Mouse (Mus musculus) hindbrain, embryonic 13.5 days (tissue): Measurements from ENCODE around the gene Cntn5. TPM values are rescaled to one million over a fixed set of nuclear protein-coding genes. Genes with fewer than 3 reads are reported as not detected.

Source experiments
- ATAC-seq: fragments of 200-750 bp; cut with Nextera tagmentation; 2 replicates; pipeline ENCODE4 v1.8.0; 2017; ENCODE audit warnings: moderate TSS enrichment; ENCODE audit not compliant: low FRiP score
- H3K27ac ChIP-seq: fragments of 300-500 bp; sonication (generic); 2 replicates; pipeline ENCODE4 v1.5.1; 2015; ENCODE audit warnings: inconsistent platforms, mild to moderate bottlenecking, moderate library complexity
- H3K27me3 ChIP-seq: fragments of 300-500 bp; sonication (generic); 2 replicates; pipeline ENCODE4 v1.6.1; 2015; ENCODE audit warnings: mild to moderate bottlenecking, inconsistent platforms
- H3K36me3 ChIP-seq: fragments of 300-500 bp; sonication (generic); 2 replicates; pipeline ENCODE4 v1.6.1; 2015; ENCODE audit warnings: mild to moderate bottlenecking, inconsistent platforms
- H3K4me1 ChIP-seq: fragments of 300-500 bp; sonication (generic); replicated peaks from 2 replicates; pipeline ENCODE4 v1.6.1; 2015; ENCODE audit warnings: inconsistent platforms
- H3K4me2 ChIP-seq: fragments of 300-500 bp; sonication (generic); 2 replicates; pipeline ENCODE4 v1.6.1; 2015; ENCODE audit warnings: inconsistent platforms, mild to moderate bottlenecking, moderate library complexity
- H3K4me3 ChIP-seq: fragments of 300-500 bp; sonication (generic); 2 replicates; pipeline ENCODE4 v1.5.1; 2015; ENCODE audit warnings: mild to moderate bottlenecking, inconsistent platforms
- H3K9ac ChIP-seq: fragments of 300-500 bp; sonication (generic); 2 replicates; pipeline ENCODE4 v1.6.1; 2015; ENCODE audit warnings: mild to moderate bottlenecking, inconsistent platforms
- H3K9me3 ChIP-seq: fragments of 300-500 bp; sonication (generic); 2 replicates; pipeline ENCODE4 v1.6.1; 2016; ENCODE audit warnings: inconsistent platforms
- WGBS: fragments of 180-500 bp; shearing (Covaris S2); methylation state at CpG from one replicate; pipeline ENCODE4 v1.1.7; 2015; 5-methylcytosine and 5-hydroxymethylcytosine counted together
- polyA plus RNA-seq: library from polyadenylated mRNA; unstranded; fragments of >200 nt; fragmentation: Nextera tagmentation; extraction: Ambion mirVana; gene quantifications from 2 replicates; pipeline ENCODE4 v1.2.1, GENCODE M21; 2015

Cntn5 gene
- polyA plus RNA-seq, 1 experiment from 2014 or later: 14.7 TPM

DNA sequence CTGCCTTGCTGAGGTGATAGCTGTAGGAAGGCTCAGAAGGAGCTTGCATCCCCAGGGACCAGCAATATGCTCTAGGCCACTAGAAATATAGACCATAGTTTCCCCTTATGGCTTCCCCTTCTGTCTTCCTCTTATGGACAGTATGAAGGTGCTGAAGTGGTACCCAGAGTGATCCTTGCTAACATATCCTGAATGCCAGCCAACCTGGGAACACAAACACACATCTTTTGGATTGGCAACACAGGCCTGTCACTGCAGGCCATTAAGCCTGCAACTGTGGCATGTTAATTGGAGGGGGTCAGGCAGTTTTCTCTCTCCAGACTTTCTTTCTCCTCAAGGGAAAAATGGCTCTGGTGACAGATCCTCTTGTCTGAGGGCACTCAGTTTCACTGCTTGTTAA lies 828.3 kb downstream of the Cntn5 start:
- 0 out of 2 replicates have a peak, but pooled peaks cover 3% of the 10 kb centered on the region for H3K4me1 ChIP-seq
- H3K27ac ChIP-seq: no peak overlapping the region
- H3K4me2 ChIP-seq: no peak overlapping the region
- H3K9me3 ChIP-seq: no peaks in the 10 kb centered on the region
- no peaks in the 10 kb centered on the region for H3K27me3 ChIP-seq
- H3K9ac ChIP-seq: no peak overlapping the region
- H3K4me3 ChIP-seq: no peak overlapping the region
- no peak for ATAC-seq
- no peaks in the 10 kb centered on the region for H3K36me3 ChIP-seq

- Histone ChIP-seq H3K4me2 (no peak overlapping the region), H3K4me3 (no peak overlapping the region), H3K27ac (no peak overlapping the region), H3K4me1 (0 out of 2 replicates have a peak, but pooled peaks cover 3% of the 10 kb centered on the region), H3K36me3 (no peaks in the 10 kb centered on the region), H3K27me3 (no peaks in the 10 kb centered on the region), H3K9ac (no peak overlapping the region), H3K9me3 (no peaks in the 10 kb centered on the region)
- ATAC-seq: no peak
- WGBS: 54% methylated on average over 4 of the region's 4 CpGs
Measured at GRCm38 (mm10) chr9:10073401-10073800, 831.2 kb downstream of the Cntn5 start.

GRCm38 (mm10) chr9:10072860-10073259 lies 831.7 kb downstream of the Cntn5 start:
- no peak for ATAC-seq
- Histone ChIP-seq H3K27me3 (no peaks in the 10 kb centered on the region), H3K4me2 (no peak overlapping the region), H3K4me3 (no peak overlapping the region), H3K36me3 (no peaks in the 10 kb centered on the region), H3K27ac (no peak overlapping the region), H3K9ac (no peak overlapping the region), H3K9me3 (no peaks in the 10 kb centered on the region), H3K4me1 (0 out of 2 replicates have a peak, but pooled peaks cover 3% of the 10 kb centered on the region)
- WGBS: 57% methylated on average over 5 of the region's 5 CpGs

- no peak for ATAC-seq
- Histone ChIP-seq H3K4me1 (0 out of 2 replicates have a peak, but pooled peaks cover 3% of the 10 kb centered on the region), H3K4me2 (no peak overlapping the region), H3K27ac (no peak overlapping the region), H3K9ac (no peak overlapping the region), H3K27me3 (no peaks in the 10 kb centered on the region), H3K36me3 (no peaks in the 10 kb centered on the region), H3K4me3 (no peak overlapping the region), H3K9me3 (no peaks in the 10 kb centered on the region)
- WGBS: 89% methylated on average over 2 of the region's 2 CpGs
Measured at GRCm38 (mm10) chr9:10071271-10071670, 833.3 kb downstream of the Cntn5 start.

DNA sequence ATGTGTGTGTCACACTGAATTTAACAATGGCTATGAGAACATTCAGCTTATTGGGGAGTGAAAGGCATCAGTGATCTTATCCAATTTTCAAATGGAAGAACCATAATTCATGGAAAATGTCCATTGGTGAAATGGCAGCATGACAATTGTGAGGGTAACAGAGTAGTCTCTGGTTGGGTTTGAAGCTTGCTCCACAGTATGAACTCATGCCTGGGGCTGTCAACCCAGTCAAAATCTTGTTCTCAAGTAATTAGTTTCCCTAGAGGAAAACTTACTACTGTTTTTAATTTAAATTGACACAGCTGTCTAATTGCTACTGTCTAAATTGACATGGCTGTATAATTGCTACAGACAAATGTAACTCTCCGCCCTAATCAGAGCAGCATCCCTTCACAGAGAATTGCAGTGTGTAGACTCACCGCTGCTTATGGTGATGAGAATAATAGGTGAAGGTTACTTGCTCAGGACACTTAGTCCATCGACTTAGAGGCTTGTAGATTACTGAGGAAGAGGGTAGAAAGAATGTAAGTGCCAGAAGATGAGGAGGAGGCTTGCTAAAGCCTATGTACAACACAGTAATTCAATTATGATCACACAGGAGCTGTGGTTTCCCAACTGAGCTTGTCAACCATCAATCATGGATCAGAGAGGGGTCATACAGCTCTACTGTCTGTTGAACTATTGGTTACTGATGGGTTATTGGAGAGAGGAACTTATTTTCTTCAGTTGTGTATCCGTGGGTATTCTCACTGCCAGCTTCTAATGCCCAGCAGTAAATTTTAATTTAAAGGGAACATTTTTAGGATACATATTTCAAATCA lies 859.4 kb downstream of the Cntn5 start:
- WGBS: 71% methylated on average over 4 of the region's 4 CpGs
- H3K4me2 ChIP-seq: no peak overlapping the region
- no peaks in the 10 kb centered on the region for H3K27me3 ChIP-seq
- H3K36me3 ChIP-seq: no peaks in the 10 kb centered on the region
- H3K27ac ChIP-seq: no peak overlapping the region
- H3K9ac ChIP-seq: no peak overlapping the region
- no peaks in the 10 kb centered on the region for H3K9me3 ChIP-seq
- H3K4me3 ChIP-seq: no peak overlapping the region
- no peaks in the 10 kb centered on the region for H3K4me1 ChIP-seq
- ATAC-seq: peak; percentile 86

DNA sequence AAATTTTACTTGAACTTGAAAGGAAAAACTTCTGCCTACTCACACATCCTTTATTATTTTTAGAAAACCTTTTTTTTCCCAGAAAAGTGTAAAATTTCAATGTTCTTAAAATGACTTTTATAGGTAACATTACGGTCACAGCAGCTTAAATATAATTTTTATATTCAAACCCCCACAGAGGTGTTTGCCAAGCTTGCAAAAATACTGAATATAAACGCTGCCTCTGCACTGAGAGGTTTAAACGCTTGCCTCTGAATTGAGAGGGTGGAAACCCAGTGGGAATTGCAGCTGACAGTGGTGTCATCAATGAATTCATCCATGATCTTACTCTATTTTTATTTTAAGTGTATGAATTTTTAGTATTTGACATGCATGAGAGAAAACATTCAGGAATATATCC lies 861.6 kb downstream of the Cntn5 start:
- 65% methylated on average over 3 of the region's 3 CpGs for WGBS
- no peak overlapping the region for H3K4me2 ChIP-seq
- no peak overlapping the region for H3K27ac ChIP-seq
- H3K9ac ChIP-seq: no peak overlapping the region
- no peak for ATAC-seq
- H3K36me3 ChIP-seq: no peaks in the 10 kb centered on the region
- no peaks in the 10 kb centered on the region for H3K27me3 ChIP-seq
- no peak overlapping the region for H3K4me3 ChIP-seq
- H3K4me1 ChIP-seq: no peaks in the 10 kb centered on the region
- H3K9me3 ChIP-seq: no peaks in the 10 kb centered on the region

GRCm38 (mm10) chr9:10015129-10015528 lies 889.4 kb downstream of the Cntn5 start:
- Histone ChIP-seq H3K4me3 (no peak overlapping the region), H3K36me3 (no peaks in the 10 kb centered on the region), H3K27me3 (no peaks in the 10 kb centered on the region), H3K27ac (no peak overlapping the region), H3K4me2 (no peak overlapping the region), H3K4me1 (no peaks in the 10 kb centered on the region), H3K9me3 (no peaks in the 10 kb centered on the region), H3K9ac (no peak overlapping the region)
- 62% methylated on average over 3 of the region's 3 CpGs for WGBS
- no peak for ATAC-seq

DNA sequence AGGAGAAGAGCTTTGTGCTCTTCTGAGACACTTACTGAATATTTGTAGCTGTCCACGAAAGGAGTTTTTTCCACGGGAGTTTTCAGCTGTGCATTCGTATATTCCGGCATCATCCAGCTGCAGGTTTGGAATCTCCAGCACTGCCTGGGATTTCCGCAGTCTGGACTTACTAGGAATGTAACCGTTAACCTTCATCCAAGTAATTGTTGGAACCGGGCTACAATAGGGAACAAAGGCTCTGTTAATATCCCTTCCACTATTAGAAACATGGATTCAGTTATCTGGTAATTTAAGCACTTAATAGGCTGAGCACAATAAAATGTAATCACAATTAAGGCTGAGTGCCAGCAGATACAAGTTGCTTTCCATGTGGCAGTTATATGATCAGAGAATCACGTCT lies 920.5 kb downstream of the Cntn5 start:
- Histone ChIP-seq H3K4me3 (no peak overlapping the region), H3K9ac (no peak overlapping the region), H3K27ac (no peak overlapping the region), H3K36me3 (no peaks in the 10 kb centered on the region), H3K9me3 (no peaks in the 10 kb centered on the region), H3K27me3 (no peaks in the 10 kb centered on the region), H3K4me2 (no peak overlapping the region), H3K4me1 (no peaks in the 10 kb centered on the region)
- ATAC-seq: no peak
- 82% methylated on average over 8 of the region's 8 CpGs for WGBS

- H3K27me3 ChIP-seq: no peaks in the 10 kb centered on the region
- no peaks in the 10 kb centered on the region for H3K4me1 ChIP-seq
- 70% methylated on average over 2 of the region's 2 CpGs for WGBS
- no peak overlapping the region for H3K4me3 ChIP-seq
- no peaks in the 10 kb centered on the region for H3K9me3 ChIP-seq
- H3K4me2 ChIP-seq: no peak overlapping the region
- no peaks in the 10 kb centered on the region for H3K36me3 ChIP-seq
- ATAC-seq: no peak
- no peak overlapping the region for H3K27ac ChIP-seq
- H3K9ac ChIP-seq: no peak overlapping the region
Measured at GRCm38 (mm10) chr9:9983220-9983619, 921.4 kb downstream of the Cntn5 start.

DNA sequence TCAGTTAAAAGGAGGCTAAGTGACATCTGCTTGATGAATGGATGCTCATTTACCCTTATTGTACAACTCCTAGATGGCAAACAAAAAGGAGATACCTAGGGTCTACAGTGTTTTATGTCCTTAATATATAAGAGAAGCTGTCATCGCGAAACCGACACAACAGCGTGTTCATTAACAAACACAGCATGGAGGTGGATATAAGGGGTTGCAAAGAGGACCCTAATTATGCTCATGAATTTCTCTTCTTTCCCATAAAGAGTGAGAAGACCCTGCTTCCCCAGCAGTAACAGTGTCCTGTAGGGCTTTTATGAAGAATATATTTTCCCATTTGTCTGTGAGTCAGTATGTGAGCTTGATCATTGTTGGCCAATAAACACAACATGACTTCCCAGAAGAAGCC lies 939.2 kb downstream of the Cntn5 start:
- 88% methylated on average over 4 of the region's 4 CpGs for WGBS
- H3K4me1 ChIP-seq: no peaks in the 10 kb centered on the region
- no peaks in the 10 kb centered on the region for H3K27me3 ChIP-seq
- no peaks in the 10 kb centered on the region for H3K36me3 ChIP-seq
- no peak overlapping the region for H3K4me3 ChIP-seq
- H3K9ac ChIP-seq: no peak overlapping the region
- H3K4me2 ChIP-seq: no peak overlapping the region
- H3K9me3 ChIP-seq: no peaks in the 10 kb centered on the region
- no peak for ATAC-seq
- H3K27ac ChIP-seq: no peak overlapping the region

GRCm38 (mm10) chr9:9960610-9961172 lies 943.9 kb downstream of the Cntn5 start:
- no peaks in the 10 kb centered on the region for H3K27me3 ChIP-seq
- no peak overlapping the region for H3K27ac ChIP-seq
- no peak overlapping the region for H3K4me3 ChIP-seq
- no peak overlapping the region for H3K4me2 ChIP-seq
- no peaks in the 10 kb centered on the region for H3K4me1 ChIP-seq
- no peak overlapping the region for H3K9ac ChIP-seq
- H3K36me3 ChIP-seq: no peaks in the 10 kb centered on the region
- ATAC-seq: no peak
- no peaks in the 10 kb centered on the region for H3K9me3 ChIP-seq

DNA sequence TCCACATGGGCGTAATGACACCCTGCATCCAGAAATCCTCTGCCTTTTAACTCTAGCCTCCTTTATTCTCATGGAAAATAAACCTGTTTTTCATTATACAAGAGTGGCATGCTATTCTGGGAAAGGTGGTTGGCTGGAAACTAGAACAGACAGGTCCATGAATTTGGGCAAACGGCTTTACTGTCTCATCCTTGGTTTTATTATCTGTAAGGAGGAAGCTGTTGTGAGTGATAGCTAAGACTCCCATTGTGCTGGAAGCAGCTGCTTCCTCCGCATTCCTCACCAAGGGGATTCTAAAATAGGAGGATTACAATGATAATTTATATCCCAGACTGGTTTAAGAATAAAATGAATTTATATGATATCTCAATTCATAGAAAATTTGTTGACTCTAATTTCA lies 955.2 kb downstream of the Cntn5 start:
- no peaks in the 10 kb centered on the region for H3K27me3 ChIP-seq
- no peak overlapping the region for H3K4me2 ChIP-seq
- WGBS: 68% methylated on average over 3 of the region's 3 CpGs
- no peaks in the 10 kb centered on the region for H3K36me3 ChIP-seq
- no peak overlapping the region for H3K27ac ChIP-seq
- H3K9me3 ChIP-seq: no peaks in the 10 kb centered on the region
- H3K4me1 ChIP-seq: no peaks in the 10 kb centered on the region
- H3K4me3 ChIP-seq: no peak overlapping the region
- no peak for ATAC-seq
- no peak overlapping the region for H3K9ac ChIP-seq

- no peak for ATAC-seq
- WGBS: 84% methylated on average over 1 of the region's 1 CpGs
- H3K27ac ChIP-seq: no peak overlapping the region
- no peaks in the 10 kb centered on the region for H3K36me3 ChIP-seq
- H3K4me3 ChIP-seq: no peak overlapping the region
- no peaks in the 10 kb centered on the region for H3K27me3 ChIP-seq
- no peak overlapping the region for H3K4me2 ChIP-seq
- no peaks in the 10 kb centered on the region for H3K4me1 ChIP-seq
- H3K9me3 ChIP-seq: no peaks in the 10 kb centered on the region
- no peak overlapping the region for H3K9ac ChIP-seq
Measured at GRCm38 (mm10) chr9:9944872-9945271, 959.7 kb downstream of the Cntn5 start.
